Mouse (Mus musculus) E14TG2a.4 (cell line): ENCODE data around the gene Ptbp3.

Experiments used
- CTCF ChIP-seq: conservative IDR thresholded peaks from 2 replicates; pipeline ENCODE4 v1.5.1; 2014; ENCODE audit warnings: low read length
- POU5F1 ChIP-seq: IDR thresholded peaks from 2 replicates; pipeline ENCODE4 v1.6.1; 2014; ENCODE audit warnings: low read length, borderline replicate concordance

GRCm38 (mm10) chr4:59454046-59454445 is 95.1 kb downstream of the Ptbp3 start:
- TF ChIP-seq CTCF, result no peak
- TF ChIP-seq POU5F1, result no peak
